Mouse (Mus musculus) liver, adult (tissue): ENCODE results near the gene Slc35e3.

ENCODE experiments used
- GATA4 ChIP-seq: IDR thresholded peaks from 2 replicates; pipeline ENCODE4 v1.6.1; 2014; ENCODE audit warnings: mild to moderate bottlenecking, low read length; ENCODE audit not compliant: insufficient replicate concordance

The Slc35e3 gene

DNA sequence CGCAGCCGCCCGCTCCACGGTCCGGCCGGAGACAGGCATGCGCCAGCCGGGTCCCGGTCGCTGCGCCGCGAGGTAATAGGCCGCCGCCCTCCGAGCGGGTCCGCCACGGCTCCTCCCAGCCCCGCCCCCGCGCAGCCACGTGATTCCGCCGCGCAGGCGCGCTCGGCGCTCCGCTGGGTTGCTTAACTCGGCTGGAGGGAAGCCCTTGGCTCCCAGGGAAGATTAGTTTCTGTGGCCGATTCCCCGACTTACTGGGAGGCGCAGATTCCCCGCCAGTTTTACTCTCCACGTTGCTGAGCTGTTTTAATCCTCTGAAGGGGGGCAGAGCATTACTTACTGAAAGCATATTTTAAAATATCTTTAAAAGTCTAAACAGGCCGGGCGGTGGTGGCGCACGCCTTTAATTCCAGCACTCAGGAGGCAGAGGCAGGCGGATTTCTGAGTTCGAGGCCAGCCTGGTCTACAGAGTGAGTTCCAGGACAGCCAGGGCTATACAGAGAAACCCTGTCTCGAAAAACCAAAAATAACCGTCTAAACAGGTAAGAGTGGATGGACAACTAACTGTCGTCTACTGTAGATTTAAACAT is at the start of gene Slc35e3:
Gene Slc35e3, minus strand, starts transcription at position 69 of the 587 bp plus-strand sequence.
- peak; percentile 59; the same call in 1 of the 2 replicates for TF ChIP-seq GATA4

DNA sequence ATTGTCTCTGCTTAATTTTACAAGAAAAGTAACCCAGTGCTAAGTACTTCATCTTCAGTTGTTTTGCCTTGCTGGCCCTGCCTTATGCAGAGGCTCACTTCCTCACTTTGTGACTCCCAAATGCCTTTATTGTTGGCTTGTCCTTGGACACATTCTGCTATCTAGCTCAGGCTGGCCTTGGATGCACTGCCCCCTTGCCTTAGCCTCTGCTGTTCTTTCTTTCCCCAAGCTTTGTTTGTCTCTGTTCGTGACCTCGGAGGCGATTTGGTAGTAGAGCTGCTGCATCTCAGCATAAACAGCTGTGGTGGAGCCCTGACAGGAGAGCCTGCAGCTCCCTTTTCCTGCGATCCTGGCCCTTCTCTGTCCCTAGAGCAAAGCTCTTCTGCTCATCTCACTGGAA is 49.0 kb upstream of the Slc35e3 start:
- TF ChIP-seq GATA4 = no peak

DNA sequence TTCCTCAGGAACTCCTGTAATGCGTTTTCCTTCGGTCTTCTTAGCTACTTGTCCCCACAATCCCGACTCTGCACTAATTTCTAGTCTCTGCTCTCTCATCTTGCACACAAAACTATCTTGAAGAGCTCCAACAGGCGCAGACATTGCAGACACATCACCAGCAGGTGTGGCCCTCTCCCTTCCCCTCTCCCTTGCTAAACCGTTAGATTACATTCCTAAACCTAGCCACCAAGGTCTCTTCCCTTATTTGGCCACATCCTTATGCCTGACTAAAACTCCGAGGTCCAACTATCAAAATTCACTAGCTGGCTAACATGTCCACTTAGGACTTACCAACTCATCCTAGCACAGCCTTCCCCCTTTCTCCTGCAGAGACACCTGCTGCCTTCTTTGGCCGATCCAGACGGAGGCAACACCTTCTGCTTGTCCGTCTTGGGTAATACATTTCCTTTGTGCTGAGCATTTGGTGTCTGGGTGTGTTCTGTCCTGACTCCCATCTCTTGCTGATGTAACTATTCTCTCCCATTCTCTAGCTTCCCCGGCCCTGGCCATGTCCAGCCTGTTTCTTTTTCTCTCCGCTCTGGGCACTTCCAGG is 47.4 kb upstream of the Slc35e3 start:
- TF ChIP-seq GATA4 = no peak

DNA sequence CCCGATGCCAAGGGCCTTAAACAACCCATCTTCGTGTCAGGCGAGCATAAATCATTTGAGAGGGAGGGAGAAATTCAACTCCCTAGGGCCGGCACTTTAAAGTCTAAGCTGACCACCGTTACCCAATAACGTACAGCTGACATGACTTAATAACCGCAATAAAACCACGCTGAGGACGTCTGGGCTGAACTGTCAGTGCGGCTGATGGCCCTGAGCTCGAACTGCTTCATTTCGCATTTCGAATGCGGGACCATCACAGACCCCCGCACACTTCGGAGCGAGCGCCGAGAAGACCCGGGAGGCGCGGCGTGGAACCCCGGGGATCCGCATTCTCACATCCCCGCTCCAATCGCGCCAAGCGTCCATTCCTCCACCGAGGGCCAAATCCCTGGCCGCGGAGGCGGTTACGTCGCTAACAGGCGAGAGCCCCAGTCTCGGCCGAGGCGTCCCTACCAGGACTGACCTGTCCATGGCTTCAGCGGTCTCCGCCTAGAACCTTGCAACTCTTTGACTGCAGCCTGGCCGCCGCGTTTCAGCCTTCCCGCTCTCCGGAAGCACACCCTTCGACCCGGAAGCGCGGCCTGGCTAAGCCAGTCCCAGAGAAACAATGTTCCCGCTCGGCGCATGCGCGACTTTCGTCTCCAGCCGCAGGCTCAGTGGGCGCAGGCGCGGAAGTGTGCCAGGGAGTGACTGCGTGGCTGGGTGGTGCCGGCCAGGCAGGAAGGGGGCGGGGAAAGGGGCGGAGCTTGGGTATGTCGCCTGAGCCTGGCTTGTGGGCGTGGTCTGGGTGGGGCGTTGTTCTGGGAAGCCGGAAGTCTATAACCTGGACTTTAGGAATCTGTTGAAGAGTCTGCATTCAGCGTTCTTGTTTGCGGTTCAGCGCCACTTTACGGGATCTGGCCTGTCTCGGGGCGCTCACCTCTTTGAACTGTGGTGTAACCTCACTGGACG is 46.3 kb upstream of the Slc35e3 start, which contains the start of gene Nup107:
Gene Nup107, minus strand, starts transcription at position 565 of the 951 bp plus-strand sequence.
- TF ChIP-seq GATA4 = no peak; the same call in 1 of the 2 replicates

DNA sequence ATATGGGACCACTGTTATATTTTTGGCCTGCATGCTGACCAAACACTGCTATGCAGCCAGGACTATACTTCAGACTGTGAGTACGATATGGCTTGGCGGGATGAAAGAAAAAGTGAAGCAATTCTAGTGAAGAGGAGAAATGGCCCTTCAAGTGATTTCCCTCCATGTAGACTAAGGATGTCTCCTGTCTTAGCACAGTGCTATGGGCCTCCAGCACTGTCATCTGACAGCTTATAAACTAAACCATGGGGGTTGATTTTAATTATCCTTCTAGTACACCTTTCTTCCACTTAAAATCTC is 45.0 kb upstream of the Slc35e3 start:
- no peak for TF ChIP-seq GATA4

DNA sequence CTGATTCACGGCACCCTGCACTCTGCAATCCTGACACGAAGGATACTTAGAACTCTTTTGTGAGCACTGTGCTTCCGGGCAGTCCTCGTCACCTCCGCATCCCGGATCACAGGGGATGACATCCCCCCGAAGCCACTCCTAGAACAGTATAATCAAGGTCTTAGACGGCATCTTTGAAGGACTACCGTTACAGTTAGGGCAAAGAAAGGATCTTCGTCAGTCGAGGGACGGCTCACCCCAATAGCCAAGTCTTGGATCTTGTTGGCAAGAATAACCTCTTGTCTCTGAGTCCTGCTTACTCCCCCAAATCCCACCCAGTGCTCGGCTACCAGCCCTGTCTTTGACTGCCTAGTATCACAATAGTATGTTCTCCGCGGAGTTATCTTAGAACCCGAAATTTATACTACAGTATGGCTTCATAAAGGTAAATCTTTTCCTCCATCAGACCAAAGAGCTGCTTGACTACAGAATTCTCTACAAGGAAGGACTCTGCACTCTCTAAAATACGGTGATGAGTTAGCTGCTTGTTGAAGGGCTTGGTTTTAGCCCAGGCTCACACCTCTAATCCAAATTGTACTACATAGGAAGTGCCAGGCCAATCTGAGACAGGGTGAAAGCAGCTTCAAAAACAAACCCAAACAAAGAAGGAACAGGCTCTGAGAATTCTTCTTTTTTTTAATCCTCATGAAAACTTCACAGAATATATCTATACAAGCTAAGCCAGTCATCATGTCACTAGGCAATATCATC is 44.4 kb upstream of the Slc35e3 start:
- TF ChIP-seq GATA4 = no peak

DNA sequence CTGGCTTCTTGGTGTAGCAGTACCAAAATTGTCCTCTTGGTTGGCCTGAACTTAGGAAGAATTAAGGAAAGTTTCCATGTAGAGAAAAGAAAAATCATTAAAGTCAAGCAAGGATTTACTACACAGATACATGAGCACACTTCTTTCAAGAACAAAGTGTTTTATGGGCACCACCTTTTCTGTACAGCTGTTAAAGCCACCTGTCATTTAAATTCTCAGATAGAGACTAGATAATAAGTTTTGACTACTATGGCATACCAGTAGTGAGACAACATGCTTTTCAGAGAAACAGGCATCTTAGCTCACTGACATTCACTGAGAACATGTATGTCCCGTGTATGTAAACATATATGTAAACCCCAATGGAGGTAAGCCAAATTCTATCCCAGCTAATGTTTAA is 43.8 kb upstream of the Slc35e3 start:
- TF ChIP-seq GATA4 = no peak

DNA sequence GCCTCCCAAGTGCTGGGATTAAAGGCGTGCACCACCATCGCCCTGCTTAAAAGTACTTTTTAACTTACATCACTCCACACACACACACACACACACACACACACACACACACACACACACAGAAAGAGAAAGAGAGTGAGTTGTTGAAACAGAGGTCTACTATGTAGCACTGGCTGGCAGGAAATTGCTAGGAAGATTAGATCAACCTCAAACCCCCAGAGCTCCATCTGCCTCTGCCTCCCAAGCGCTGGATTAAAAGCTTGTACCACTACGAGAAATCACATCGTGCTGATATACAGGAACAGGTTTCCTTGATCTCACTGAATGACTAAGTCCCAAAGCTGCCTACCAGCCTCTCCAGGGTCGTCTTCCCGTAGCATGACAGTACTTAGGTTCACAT is 38.5 kb upstream of the Slc35e3 start:
- no peak for TF ChIP-seq GATA4

DNA sequence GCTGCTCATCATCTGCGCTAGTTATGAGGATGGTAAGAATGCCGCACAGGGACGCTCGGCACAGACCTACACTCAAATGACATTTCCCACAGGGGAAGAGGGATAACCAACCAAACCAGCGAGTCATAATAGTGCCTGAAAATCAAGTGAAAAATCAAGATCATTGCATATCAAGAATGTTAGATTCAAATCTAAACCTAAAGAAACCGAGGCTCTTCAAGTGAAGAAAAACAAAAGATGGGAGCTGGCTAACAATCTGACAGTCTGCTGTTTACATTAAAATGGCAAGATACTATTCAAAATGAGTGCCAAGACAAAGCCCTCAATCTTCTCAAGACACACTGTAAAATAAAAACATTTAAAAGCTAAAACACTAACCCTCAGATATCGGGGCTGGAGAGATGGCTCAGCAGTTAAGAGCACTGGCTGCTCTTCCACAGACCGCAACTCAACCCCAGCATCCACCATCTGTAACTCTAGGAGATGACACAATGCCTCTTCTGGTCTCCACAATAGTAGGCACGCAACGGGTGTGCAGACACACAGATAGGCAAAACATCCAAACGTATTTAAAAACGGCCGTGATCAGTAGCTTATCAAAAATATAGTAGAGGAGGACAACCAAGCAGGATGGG is 37.7 kb upstream of the Slc35e3 start:
- no peak for TF ChIP-seq GATA4

DNA sequence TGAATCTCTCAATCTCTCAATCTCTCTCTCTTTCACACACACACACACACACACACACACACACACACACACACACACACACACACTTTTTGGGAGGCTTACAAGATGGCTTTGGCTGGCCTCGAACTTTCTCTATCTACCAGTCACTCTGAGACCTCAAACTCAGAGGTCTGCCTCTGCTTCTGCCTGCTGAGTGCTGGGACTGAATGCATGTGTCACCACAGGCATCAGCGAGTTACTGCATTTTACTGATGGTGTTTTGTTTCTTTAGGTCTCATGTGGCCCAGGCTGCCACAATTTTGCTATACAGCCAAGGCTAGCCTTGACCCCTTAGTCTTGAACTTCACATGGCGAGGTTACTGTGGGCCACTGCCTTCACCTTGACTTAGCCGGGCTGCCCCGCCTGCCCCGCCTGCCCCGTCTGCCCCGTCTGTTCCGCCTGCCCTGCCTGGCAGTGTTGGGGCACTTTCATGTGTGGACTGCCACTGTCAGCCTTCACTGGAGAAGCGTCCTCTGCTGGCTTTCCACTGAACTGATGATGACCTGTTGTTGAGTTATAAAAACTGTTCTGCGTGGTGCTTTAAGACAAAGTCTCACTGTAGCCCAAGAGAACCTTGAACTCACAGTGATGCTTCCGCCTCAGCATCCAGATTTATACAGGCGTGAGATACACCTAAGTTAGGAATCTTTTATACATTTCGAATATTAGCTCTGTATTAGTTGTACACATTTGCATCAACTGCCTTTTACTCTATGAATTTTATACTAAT is 36.5 kb upstream of the Slc35e3 start:
- no peak for TF ChIP-seq GATA4

DNA sequence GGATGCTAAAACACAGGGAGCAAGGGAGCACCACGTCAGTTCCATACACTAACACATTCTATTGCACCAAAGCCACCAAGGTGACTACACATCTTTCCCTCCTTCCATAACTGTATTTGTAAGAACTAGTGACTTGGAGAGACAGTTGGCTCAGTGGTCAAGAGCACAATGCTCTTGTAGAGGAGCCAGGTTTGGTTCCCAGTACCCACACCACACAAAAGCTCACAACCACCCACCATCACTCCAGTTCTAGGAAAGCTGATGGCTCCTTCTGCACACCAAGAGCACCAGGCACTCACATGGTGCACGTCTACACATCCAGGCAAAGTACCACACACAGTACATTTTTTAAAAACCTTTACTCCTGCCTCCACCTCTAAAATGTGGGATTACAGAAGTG is 35.9 kb upstream of the Slc35e3 start:
- no peak for TF ChIP-seq GATA4

DNA sequence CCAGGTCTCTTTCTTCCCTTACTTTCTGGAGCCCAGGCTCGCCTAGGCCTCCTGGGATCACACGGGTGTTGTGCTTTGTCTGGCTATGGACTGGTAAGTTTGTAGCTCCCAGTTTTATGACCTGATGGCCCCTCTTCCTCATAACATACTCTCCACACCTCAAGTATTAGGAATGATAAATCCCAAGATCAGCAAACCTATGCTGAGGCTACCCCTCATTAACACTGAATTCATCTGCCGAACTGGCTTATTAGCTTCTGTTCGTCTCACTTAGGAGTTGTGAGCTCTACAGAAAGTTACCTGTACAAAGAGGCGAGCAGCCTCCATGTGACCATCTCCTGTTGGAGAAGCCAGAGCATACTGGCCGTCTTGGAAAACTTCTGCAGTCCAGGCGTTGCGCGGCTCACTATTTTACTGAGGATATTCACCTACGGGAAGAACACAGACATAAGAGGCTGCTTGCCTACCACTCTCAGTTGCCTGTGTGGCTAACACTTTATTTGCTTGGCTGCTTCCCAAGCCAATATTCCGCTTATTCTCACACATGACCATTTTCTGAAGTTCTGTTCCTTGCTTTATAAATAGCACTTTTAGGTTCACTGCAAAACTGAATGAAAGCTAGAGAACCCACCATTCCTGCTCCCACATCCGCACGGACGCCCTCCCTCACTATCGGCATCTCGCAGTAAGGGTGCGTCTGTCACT is 35.0 kb upstream of the Slc35e3 start:
- TF ChIP-seq GATA4 = no peak

DNA sequence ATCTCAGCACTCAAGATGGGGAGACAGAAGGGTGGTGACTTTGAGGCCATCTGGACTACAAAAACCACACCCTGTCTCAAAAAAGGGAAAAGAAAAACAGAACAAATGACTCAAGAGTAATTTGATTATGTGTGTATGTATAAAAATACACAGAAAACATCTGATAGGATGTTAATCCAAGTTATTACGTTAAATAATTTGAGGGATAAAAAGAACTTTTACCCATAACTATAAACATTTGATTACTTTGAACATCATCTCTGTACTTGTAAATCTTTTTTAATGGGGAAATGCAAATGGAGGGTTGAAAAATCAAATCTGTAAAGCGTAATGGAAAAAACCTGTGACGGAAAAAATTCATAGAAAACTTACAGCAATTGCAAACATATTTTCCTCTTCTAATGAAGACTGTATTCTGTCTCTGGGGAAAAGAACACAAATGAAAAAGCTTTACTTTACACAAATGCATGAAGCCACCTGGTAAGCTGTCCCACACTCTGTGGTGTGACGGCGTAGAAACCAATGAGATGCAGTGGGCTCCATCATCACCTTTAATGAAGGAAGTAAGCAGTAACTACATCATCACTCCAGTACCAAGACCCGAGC is 34.2 kb upstream of the Slc35e3 start:
- TF ChIP-seq GATA4 = no peak
